Mouse (Mus musculus): ENCODE measurements around the gene 2300009A05Rik. TPM values are rescaled to one million over a fixed set of nuclear protein-coding genes. Genes with fewer than 3 reads are reported as not detected.
A peak's percentile ranks its signal among the peaks of the same experiment; 100 is the strongest.

2300009A05Rik gene
- total RNA-seq, 2 experiments from 2014 or later, result 49.3 to 53.9 TPM

DNA sequence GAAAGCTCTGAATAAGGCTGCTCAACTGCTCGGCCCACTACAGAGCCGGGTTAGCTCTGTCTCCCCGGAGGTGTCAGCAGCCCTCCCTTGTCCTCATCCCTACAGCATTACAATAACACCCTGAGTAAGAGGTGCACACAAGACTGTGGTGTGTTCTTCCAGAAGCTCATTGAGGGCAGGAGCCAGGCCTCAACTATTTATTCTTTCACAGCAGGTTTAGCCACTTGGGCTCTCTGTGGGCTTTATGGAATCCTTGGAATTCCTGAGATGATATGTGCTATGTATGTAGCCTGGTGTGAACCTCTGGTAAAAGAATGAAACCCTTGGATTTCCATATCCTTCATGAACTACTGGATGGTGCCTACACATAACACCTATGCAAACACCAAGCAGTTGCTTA lies 49.8 kb downstream of the 2300009A05Rik start:
- DNase-seq, result no peak
- intact Hi-C loops (cut with DNase I), result no loop called here

DNA sequence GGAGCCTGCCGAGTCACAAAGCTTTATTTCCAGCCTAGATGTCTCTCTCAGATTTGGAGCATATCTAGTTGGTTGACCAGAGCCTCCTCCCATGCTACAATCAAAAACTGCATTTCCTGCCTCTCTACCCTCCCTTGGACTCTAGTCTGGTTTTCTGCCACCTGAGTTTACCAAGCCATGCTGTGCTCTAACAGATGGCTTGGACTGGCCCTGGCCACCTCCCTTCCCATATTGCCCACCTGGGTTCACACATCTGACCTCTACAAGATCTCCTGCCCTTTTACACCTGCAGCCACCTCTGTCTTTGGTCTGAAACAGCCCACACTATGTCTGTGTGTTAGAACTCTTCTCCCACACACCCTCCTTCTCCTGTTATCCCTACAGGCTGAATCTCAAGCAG lies 50.9 kb downstream of the 2300009A05Rik start:
- DNase-seq, result no peak
- intact Hi-C loops (cut with DNase I), result no loop called here

DNA sequence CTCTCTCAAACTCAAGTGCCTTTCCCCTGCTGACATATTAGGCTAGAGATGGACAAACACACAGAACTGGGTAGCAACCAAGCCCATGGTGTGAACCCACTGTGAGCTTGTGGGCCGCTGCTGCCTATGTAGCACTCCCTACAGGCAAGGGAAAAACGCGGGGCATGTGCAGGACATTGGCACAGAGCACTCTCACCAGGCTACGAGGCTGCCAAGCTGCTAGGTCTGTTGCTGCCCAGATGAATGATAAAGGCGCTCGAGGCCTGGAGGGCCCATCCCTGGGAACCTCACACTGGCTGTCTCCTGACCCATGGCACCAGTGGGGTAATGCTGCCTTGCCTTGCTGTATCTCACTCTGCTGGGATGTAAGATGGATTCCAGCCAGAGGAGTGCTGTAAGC lies 53.0 kb downstream of the 2300009A05Rik start:
- DNase-seq, result peak; percentile 44 to 48
- intact Hi-C loops (cut with DNase I), result no loop called here

Other genes with a start within 250 kb of the 2300009A05Rik start
- 10 to 100 TPM; 24.4 to 25.1 TPM for gene Map2k5, start 21.3 kb downstream of the 2300009A05Rik start, total RNA-seq (2021)
- gene Iqch, start 203.2 kb upstream of the 2300009A05Rik start, total RNA-seq (2021), result not detected
- 10 to 100 TPM; 20.6 to 24.8 TPM for gene Aagab, start 203.4 kb upstream of the 2300009A05Rik start, total RNA-seq (2021)